Mouse (Mus musculus): ENCODE data around the gene Gse1.

- TF ChIP-seq POLR2A (IDR thresholded peaks at IDR 0.05; ENCODE audit: insufficient read depth, low read depth, low read length) (no peak), CTCF (IDR thresholded peaks at IDR 0.05) (no peak)
These were observed 146.3 kb downstream of the Gse1 start for GRCm38 (mm10) chr8:120374514-120374913.

All from heart, adult 2 months (tissue).